17 mouse cellular contexts compared by ENCODE assay signal in genomic region chr11:74909978-74910377, GRCm38 (mm10).
"Had no signal": no experiment of that assay in that cellular context is flagged by ENCODE, and none has a peak within 500 bp of the region (broad histone marks: within the 10 kb centered on the region; RNA-seq: fewer than 3 reads in every experiment).

No protein-coding gene starts in this region.

- H3K9me3 ChIP-seq: neural tube, embryonic 12.5 days; neural tube, embryonic 13.5 days; neural tube, embryonic 15.5 days; stomach, embryonic 15.5 days had no signal

- H3K4me1 ChIP-seq: neural tube, embryonic 12.5 days; neural tube, embryonic 13.5 days; neural tube, embryonic 15.5 days; stomach, embryonic 15.5 days had no signal

- H3K27me3 ChIP-seq: neural tube, embryonic 12.5 days; neural tube, embryonic 13.5 days; neural tube, embryonic 15.5 days; stomach, embryonic 15.5 days had no signal

- H3K4me2 ChIP-seq: neural tube, embryonic 12.5 days; neural tube, embryonic 13.5 days; neural tube, embryonic 15.5 days; stomach, embryonic 15.5 days had no signal

- H3K4me3 ChIP-seq: neural tube, embryonic 12.5 days; neural tube, embryonic 13.5 days; neural tube, embryonic 15.5 days; stomach, embryonic 15.5 days had no signal

- DNase-seq: retina, postnatal 1 day; right cerebral cortex, adult 18-20 months; right cerebral cortex, postnatal 14 days; right cerebral cortex, postnatal 25 days; right cerebral cortex, postnatal 4 days; spleen, adult 18-20 months; thymus, adult 18-20 months; thymus, adult 2 months; thymus, postnatal 14 days; thymus, postnatal 25 days; thymus, postnatal 36 days; thymus, postnatal 4 days had no signal

- H3K9ac ChIP-seq: neural tube, embryonic 12.5 days; neural tube, embryonic 13.5 days; neural tube, embryonic 15.5 days; stomach, embryonic 15.5 days had no signal

- H3K27ac ChIP-seq: neural tube, embryonic 12.5 days; neural tube, embryonic 13.5 days; neural tube, embryonic 15.5 days; stomach, embryonic 15.5 days; stomach, postnatal 0 days had no signal
